Mouse (Mus musculus): Measurements from ENCODE around the gene Sik1.

DNA sequence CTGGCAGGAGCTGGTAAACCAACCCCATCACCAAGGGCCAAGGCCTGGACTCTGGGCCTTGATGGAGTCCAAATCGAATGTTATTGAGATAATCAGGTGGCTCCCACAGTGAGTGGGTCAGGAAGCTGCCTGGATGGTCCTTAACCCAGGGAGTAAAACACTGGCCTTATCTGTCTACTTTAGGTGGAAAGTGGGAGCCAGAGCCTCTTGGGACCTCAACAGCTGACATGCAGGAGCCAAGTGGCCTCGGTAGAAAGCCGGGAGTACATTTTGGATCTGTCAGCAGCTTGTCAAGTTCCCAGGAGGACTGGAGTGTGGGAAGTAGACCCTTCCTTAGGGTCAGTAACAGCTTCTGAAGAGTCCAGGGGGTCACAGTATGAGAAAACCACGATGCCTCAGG, 59.7 kb downstream of the Sik1 start:
- TF ChIP-seq POLR2A (IDR thresholded peaks at IDR 0.05; ENCODE audit: borderline replicate concordance, low read depth, low read length) (no peak), CTCF (IDR thresholded peaks at IDR 0.05; ENCODE audit: low read depth, low read length) (no peak)
